Mouse (Mus musculus): ENCODE measurements around the gene Minos1.

DNA sequence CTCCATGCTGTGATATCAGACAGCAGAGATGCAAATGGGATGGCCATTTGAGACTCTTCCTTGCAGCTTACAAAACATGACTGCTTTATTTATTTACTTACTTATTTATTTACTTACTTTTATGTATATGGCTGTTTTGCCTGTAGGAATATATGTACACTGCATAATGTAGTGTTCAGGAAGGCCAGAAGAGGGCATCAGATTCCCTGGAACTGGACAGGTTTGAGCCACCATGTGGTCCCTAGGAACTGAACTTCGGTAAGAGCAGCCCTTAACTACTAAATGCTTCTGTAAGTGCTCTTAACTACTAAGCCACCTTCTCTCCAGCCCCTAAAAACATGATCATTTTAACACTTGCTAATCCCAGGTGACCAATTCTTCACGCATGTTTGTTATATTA lies 52.6 kb downstream of the Minos1 start:
- TF ChIP-seq POLR2A (IDR thresholded peaks at IDR 0.05; ENCODE audit: low read depth, low read length) (no peak), CTCF (IDR thresholded peaks at IDR 0.05; ENCODE audit: extremely low read depth, insufficient read depth, insufficient read length, insufficient replicate concordance) (no peak)

All from spleen, adult 2 months (tissue).